ENCODE assay signal across 29 mouse cellular contexts in genomic region chr9:92530055-92530454, GRCm38 (mm10). TPM values are rescaled to one million over a fixed set of nuclear protein-coding genes. Genes with fewer than 3 reads are reported as not detected.
"Had no signal": no experiment of that assay in that cellular context is flagged by ENCODE, and none has a peak within 500 bp of the region (broad histone marks: within the 10 kb centered on the region; RNA-seq: fewer than 3 reads in every experiment).

No protein-coding gene starts in this region.

- H3K9ac ChIP-seq: embryonic facial prominence, embryonic 12.5 days; embryonic facial prominence, embryonic 13.5 days; embryonic facial prominence, embryonic 15.5 days; forebrain, embryonic 12.5 days; forebrain, embryonic 13.5 days; forebrain, embryonic 15.5 days; forebrain, postnatal 0 days had no signal

- ATAC-seq: forebrain, embryonic 13.5 days; forebrain, embryonic 14.5 days; forebrain, embryonic 15.5 days; forebrain, embryonic 16.5 days; forebrain, postnatal 0 days had no signal

- H3K36me3 ChIP-seq: embryonic facial prominence, embryonic 10.5 days; embryonic facial prominence, embryonic 12.5 days; embryonic facial prominence, embryonic 13.5 days; embryonic facial prominence, embryonic 15.5 days; forebrain, embryonic 10.5 days; forebrain, embryonic 12.5 days; forebrain, embryonic 15.5 days had no signal

- H3K27me3 ChIP-seq: embryonic facial prominence, embryonic 12.5 days; embryonic facial prominence, embryonic 13.5 days; embryonic facial prominence, embryonic 15.5 days; forebrain, embryonic 12.5 days; forebrain, embryonic 13.5 days; forebrain, embryonic 15.5 days had no signal

- H3K9me3 ChIP-seq: embryonic facial prominence, embryonic 10.5 days; embryonic facial prominence, embryonic 12.5 days; embryonic facial prominence, embryonic 13.5 days; embryonic facial prominence, embryonic 15.5 days; forebrain, embryonic 10.5 days; forebrain, embryonic 12.5 days; forebrain, embryonic 13.5 days; forebrain, embryonic 15.5 days had no signal

- DNase-seq: cerebellum, adult 2 months; cerebellum, adult 8-10 months; cerebellum, adult 9-10 months; cerebellum, adult 9-11 months; cerebellum, postnatal 10 days; cerebellum, postnatal 14 days; cerebellum, postnatal 25 days; cerebellum, postnatal 36 days; embryo, embryonic 11 days; forebrain, postnatal 0 days; gastrocnemius, adult 2 months; gastrocnemius, postnatal 10 days; gastrocnemius, postnatal 14 days; gastrocnemius, postnatal 25 days; gastrocnemius, postnatal 36 days; heart, adult 11 months; heart, adult 18-20 months; heart, adult 2 months had no signal

- H3K4me3 ChIP-seq: embryonic facial prominence, embryonic 10.5 days; embryonic facial prominence, embryonic 12.5 days; embryonic facial prominence, embryonic 13.5 days; embryonic facial prominence, embryonic 15.5 days; erythroblast, embryonic 14.5 days; forebrain, embryonic 10.5 days; forebrain, embryonic 12.5 days; forebrain, embryonic 13.5 days; forebrain, embryonic 15.5 days; gastrocnemius, adult 2 months; heart, adult 2 months had no signal

- H3K27ac ChIP-seq: embryonic facial prominence, embryonic 10.5 days; embryonic facial prominence, embryonic 12.5 days; embryonic facial prominence, embryonic 13.5 days; embryonic facial prominence, embryonic 15.5 days; forebrain, embryonic 10.5 days; forebrain, embryonic 12.5 days; forebrain, embryonic 13.5 days; forebrain, embryonic 15.5 days; gastrocnemius, adult 2 months; heart, adult 2 months had no signal

- H3K4me1 ChIP-seq: embryonic facial prominence, embryonic 10.5 days; embryonic facial prominence, embryonic 12.5 days; embryonic facial prominence, embryonic 13.5 days; embryonic facial prominence, embryonic 15.5 days; forebrain, embryonic 10.5 days; forebrain, embryonic 12.5 days; forebrain, embryonic 13.5 days; forebrain, embryonic 15.5 days had no signal

- H3K4me2 ChIP-seq: embryonic facial prominence, embryonic 12.5 days; embryonic facial prominence, embryonic 13.5 days; embryonic facial prominence, embryonic 15.5 days; forebrain, embryonic 12.5 days; forebrain, embryonic 13.5 days; forebrain, embryonic 15.5 days had no signal

RNA-seq across cellular contexts. Expression of gene Plod2, which starts 12.0 kb away (rescaled TPM):
- polyA plus RNA-seq: erythroblast, embryonic 14.5 days had no signal
